Mouse (Mus musculus): Measurements from ENCODE around the gene Tmem8b.

GRCm38 (mm10) chr4:43693806-43694241, 25.1 kb downstream of the Tmem8b start:
- TF ChIP-seq EP300 (optimal IDR thresholded peaks at IDR 0.05) (no peak), CTCF (IDR thresholded peaks at IDR 0.05; ENCODE audit: low read depth) (no peak)

All from stomach, postnatal 0 days (tissue).